Mouse (Mus musculus): ENCODE measurements around the gene Aldh1a2. TPM values are rescaled to one million over a fixed set of nuclear protein-coding genes. Genes with fewer than 3 reads are reported as not detected.
A peak's percentile ranks its signal among the peaks of the same experiment; 100 is the strongest.

The Aldh1a2 gene
- not detected in 2 replicates for total RNA-seq (2015; ENCODE audit: low replicate concordance)
- 0.26 TPM in 1 of 2 replicates, not detected in the other for total RNA-seq (2017; ENCODE audit: low replicate concordance)

DNA sequence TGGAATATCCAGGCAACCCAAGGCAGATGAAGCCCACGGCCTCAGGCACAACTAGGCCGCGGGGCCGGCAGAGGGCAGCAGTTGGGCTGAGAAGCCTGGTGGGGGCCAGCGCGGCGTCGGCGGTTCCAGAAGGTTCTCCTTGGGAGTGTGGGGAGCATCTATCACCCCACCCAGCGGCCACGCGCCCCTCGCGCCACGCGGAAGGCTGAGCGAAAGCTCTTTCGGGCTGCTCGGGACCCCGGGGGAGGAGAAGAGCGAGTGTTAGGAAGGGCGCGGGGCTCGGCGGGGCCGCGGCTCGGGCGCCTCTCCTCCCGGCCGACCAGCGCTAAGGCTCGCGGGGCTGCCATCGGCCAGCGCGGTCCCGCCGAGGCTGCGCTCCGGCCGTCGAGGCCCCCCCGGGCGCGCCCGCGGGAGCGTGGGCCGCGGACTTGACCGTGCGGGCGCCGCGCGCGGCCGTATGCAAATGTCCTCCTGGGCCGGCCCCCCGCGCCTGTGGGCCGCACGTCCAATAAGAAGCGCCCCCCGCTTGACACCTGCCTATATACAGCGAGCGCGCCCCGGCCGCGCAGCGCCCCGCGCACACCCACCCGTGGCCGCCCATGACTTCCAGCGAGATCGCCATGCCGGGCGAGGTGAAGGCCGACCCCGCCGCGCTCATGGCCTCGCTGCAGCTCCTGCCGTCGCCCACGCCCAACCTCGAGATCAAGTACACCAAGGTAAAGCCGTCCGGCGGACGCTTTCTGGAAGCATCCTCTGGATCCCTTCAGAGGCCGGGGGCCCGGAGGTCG lies at the start of gene Aldh1a2:
Aldh1a2 (plus strand) TSS at position 542 of the 788 bp plus-strand sequence.
- ATAC-seq (replicated peaks; ENCODE audit: low FRiP score, poor library complexity, severe bottlenecking) = 0 out of 2 replicates have a peak, but pooled peaks have one; percentile 19

DNA sequence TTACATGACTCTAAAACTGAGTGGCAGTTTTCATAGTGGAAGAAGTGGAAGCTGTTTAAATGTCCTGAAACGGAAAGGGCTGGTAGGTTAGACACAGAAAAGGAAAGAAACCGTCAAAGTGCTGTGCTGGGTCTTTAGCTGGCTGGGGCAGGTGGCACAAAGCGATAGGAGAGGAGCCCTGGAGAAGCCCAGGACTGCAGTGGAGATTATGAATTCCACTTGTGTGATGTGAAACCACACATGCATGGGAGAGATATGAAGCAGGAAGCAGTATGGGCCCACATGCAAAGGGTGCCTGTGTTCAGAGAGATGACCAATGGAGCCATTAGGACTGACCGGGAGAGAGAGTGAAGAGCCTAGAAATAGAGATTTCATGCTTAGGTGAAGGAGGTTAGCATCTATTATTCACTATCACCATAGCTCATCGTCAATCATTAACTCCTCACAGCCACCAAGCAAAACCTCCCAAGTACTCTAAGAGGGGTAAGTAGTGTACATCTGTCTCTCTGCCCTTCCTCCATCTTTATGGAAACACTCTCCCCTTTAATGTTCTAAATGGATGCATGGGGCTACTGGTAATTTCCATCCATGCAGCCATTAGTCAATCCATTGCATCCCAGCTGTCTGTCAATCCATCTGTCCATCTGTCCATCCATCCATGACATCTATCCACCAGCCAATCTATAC lies 49.4 kb upstream of the Aldh1a2 start:
- ATAC-seq (replicated peaks; ENCODE audit: low FRiP score, poor library complexity, severe bottlenecking) = peak; percentile 85

DNA sequence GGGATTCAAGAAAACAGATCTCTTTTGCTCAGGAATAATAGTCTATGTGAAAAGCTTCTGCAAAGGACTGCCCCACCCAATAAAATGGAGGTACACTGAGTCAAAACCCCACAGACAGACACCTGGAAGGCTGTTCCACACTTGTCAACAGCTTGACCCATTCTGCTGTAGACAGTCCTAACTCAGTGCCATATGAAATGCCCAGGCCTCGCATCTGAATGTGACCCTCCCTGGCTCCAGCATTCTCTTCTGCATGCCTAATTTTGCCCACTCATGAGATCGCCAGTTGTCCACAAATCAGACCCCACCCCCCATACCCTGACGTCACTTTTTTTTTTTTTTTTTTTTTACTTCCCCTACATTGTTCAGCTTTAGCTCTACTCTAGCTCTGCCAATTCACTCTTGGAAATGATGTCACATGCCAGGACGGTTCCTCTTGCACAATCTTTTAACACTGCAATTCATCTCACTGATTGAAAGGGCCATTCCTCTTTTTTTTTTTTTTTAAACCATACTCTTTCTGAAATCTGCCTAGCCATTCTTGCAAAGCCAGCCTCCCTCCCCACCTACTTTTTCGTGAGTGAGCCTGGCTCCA lies 48.6 kb upstream of the Aldh1a2 start:
- ATAC-seq (replicated peaks; ENCODE audit: low FRiP score, poor library complexity, severe bottlenecking) = 0 out of 2 replicates have a peak, but pooled peaks have one; percentile 2

DNA sequence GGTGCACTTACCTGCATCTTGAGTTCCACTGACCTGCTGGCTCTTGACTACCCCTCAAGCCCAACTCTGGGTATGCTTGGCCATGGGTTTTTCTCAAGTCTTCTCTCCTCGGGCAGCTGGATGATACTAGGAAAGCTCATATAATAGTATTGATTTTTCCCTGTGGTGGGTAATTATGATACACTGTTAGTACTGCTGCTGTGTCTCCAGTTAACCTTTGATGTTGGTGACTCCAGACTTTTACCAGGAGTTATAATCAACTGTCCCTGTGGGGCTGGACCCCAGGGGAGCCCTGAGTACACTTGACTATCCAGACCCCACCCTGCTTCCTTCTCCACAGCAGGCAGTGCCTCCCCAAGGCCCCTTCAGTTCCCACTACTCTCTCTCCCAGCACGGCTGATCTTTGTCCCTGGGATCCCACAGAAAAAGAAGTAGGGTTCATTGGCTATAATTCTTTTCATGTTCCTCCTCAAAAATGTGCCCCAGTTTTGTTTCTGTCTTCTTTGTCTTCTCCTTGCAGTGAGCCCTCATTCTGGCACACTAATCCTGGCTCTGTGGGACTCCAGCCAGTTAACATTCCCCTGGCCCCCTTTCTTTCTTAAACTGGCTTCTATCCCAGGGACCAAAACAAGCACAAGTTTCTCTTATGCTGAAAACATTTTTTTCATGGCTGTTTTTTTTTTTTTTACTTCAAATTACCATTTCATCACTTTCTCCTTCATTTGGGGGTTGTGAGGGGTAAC lies 47.9 kb upstream of the Aldh1a2 start:
- no peak for ATAC-seq (replicated peaks; ENCODE audit: low FRiP score, poor library complexity, severe bottlenecking)

DNA sequence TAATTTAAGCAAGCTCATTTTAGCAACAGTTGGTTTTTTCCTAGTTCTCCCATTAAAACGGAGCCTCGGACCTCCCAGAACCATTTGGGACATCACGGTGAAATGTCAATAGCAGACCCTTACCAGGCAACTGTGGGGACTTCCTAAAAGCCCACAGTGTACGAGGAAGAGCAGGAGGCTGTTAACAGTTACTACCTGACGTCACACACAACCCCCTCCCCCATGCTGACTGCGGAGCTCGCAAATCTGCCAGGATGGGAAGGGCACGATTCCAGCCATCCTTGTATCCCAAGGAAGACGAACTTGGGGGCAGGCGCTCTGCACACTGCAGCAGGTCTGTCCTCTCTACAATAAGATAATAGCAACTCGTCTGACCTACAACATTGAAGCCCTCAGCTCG lies 47.1 kb upstream of the Aldh1a2 start, which contains the start of gene Aqp9:
Aqp9 (minus strand) TSS at position 172 of the 400 bp plus-strand sequence.
- ATAC-seq (replicated peaks; ENCODE audit: low FRiP score, poor library complexity, severe bottlenecking) = no peak

DNA sequence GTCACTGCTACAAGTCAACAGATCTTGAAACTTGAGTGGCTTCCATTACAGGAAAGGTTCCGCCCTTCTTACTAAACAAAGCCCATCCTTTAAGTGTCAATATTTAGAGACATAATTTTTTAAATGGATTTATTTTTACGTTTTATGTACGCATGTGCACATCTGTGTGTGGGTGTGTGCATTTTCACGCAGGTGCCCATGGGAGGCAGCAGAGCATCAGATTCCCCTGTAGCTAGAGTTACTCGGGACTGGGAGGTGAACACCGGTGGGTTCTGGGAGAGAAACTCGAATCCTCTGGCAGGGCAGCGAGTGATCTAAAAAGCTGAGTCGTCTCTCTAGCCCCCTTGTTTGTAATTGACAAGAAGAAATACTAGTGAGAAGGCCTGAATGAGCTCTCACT lies 42.1 kb upstream of the Aldh1a2 start:
- no peak for ATAC-seq (replicated peaks; ENCODE audit: low FRiP score, poor library complexity, severe bottlenecking)

DNA sequence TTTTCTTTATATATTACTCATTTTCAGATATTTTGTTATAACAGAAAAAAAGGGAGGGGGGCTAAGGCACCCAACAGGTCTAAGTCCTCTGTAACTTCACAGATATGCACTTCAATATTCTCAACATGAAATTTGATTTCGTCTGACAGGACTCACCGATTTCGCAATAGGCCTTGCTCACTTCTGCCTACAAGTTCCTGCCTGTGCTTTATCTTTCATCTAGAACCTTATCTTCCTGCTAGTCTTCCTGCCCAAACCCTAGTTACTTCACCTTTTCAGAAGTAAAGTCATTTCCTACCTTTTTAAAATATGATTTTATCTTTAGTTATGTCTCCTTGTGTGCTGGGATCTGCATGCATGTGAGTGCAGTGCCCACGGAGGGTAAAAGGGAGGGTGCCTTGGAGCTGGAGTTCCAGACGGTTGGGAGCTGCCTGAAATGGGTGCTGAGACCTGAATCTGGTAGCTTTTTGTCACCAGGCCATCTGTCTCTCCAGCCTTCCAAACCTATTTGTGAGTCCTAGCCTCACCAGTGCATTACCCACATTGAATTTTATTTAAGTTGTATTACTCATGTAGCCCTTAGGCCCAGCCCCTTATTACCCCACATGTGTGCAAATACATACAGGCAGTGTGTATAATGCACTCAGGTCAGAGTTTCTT lies 41.1 kb upstream of the Aldh1a2 start:
- no peak for ATAC-seq (replicated peaks; ENCODE audit: low FRiP score, poor library complexity, severe bottlenecking)

DNA sequence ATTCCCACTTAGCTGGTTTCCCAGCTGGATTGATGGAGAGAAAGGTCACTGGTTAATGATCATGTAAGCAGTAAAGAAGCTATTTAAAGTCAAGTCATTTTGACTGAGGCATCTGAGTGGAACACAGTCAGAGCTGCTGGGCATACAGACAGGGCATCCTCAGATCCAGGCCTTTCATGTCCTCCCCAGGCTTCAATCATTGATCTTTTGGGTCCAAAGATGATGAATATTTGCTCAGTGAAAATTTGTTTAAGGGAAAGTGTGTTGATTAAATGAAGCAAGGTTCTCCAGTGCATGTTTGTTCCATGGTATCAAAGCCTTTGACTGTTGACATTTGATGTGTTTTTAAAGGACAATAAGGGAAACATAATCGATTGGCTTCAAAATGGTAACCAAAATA lies 39.9 kb upstream of the Aldh1a2 start:
- ATAC-seq (replicated peaks; ENCODE audit: low FRiP score, poor library complexity, severe bottlenecking) = no peak

DNA sequence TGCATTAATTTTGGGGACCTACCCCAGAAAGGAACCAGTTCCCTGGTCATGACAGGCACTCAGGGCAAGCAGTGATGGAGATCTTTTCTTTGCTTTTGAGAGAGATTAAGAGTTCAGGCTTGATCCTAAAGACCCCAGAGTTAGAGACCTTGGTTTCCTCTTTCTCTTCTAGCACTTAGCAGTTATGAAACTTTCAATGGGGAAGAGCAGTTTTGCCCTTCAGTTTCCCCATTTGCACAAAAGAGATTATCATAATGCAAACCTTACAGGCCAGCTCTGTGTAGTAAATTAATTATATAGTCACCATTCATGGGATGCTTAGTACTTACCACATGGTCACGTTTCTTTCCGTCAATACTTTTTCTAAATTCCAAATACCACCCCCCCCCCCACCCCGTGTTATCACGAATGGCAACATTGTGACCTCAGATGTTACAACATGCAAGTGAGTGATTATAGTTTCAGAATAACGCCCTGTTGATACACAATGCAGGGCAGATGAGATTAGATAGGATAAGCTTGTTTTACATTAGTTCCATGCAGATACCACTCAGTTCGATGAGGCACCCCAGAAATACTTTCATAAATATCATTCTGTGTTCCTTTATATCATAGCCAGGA lies 36.2 kb upstream of the Aldh1a2 start:
- ATAC-seq (replicated peaks; ENCODE audit: low FRiP score, poor library complexity, severe bottlenecking) = 0 out of 2 replicates have a peak, but pooled peaks have one; percentile 10

DNA sequence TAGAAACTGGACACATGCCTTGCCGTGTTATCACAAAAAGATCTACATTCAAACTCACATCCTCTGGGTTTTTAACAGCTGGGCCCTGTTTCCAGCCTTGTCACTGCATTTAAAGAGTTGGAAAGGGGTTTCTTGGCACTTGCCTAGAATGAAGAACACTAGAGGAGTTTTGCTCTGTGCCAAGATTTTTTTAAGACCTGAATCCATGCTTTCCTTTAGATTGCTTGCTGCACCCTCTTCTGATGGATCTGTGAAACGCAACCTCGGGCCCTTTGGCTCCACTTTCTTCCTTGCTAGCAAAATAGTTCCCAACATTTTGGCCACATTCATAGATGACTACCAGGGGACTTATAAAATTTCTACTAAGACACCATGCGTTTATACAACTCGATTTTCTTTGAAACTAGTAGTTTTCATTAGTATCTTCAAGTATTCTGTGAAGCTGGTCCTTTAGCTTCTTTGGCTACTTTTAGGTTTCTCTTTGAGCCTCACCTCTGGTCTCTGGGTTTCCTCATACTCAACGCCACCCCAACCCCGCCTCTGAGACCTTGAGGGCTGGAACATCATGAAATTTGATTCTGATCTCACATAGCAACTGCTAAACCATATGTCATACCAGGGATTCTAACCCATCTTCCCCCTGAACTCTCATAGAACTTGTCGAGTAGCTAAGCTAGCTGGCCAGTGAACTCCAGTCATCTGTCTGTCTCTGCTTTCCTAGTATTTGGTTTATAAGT lies 35.5 kb upstream of the Aldh1a2 start:
- peak; percentile 55 for ATAC-seq (replicated peaks; ENCODE audit: low FRiP score, poor library complexity, severe bottlenecking)

DNA sequence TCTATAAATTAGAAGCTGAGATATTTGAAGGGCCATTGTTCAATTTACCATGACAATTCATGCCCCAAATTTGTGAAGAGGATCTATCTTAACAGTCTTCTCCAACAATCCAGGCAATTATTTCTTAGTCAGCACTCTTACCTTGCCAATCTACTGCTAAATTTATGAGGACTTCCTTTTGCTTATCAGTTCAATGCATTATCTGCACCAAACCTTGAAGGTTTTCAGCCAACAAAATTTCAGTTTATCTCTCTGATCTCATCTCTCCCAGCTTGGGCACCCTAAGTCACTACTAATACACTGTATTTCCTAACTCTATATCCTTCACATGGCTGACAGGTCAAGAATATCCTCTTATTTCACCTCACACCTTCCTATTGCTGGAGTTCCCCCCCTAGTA lies 30.3 kb upstream of the Aldh1a2 start:
- ATAC-seq (replicated peaks; ENCODE audit: low FRiP score, poor library complexity, severe bottlenecking) = no peak

DNA sequence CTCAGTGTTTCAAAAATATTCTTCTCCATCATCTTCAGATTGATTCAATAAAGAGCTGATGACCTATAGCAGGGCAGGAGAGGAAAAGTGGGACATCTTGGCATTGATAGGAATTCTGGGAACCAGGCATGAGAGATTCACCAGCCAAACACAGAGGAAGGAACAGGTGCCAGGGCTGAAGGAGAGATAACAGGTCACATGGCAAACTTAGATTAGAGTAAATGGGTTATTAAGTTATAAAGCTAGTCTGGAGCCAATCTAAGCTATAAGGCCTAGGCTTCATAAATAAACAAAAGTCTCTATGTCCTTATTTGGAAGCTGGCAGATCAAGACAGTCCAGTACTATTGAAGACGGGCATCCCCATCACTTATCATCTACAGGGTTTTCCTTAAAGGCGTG lies 29.8 kb upstream of the Aldh1a2 start:
- peak; percentile 71 for ATAC-seq (replicated peaks; ENCODE audit: low FRiP score, poor library complexity, severe bottlenecking)

DNA sequence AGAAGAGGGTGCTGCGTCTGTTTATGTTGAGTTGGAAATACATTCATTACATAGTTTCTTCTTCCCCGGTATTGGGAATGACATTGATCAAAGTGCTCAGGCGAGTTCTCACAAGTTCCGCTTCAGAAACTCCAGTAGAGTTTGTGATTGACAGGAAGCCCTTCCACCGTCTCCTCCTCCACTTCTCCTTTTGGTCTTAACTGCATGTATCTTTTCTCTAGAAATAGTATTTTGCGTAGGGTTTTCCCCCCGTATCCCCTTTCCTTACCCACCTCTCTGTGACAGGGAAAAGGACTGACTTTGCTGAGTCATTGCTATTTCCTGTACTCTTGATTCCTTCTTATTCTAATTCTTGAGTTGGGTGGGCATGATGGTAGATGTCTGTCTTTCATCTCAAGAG lies 28.2 kb upstream of the Aldh1a2 start:
- ATAC-seq (replicated peaks; ENCODE audit: low FRiP score, poor library complexity, severe bottlenecking) = no peak

DNA sequence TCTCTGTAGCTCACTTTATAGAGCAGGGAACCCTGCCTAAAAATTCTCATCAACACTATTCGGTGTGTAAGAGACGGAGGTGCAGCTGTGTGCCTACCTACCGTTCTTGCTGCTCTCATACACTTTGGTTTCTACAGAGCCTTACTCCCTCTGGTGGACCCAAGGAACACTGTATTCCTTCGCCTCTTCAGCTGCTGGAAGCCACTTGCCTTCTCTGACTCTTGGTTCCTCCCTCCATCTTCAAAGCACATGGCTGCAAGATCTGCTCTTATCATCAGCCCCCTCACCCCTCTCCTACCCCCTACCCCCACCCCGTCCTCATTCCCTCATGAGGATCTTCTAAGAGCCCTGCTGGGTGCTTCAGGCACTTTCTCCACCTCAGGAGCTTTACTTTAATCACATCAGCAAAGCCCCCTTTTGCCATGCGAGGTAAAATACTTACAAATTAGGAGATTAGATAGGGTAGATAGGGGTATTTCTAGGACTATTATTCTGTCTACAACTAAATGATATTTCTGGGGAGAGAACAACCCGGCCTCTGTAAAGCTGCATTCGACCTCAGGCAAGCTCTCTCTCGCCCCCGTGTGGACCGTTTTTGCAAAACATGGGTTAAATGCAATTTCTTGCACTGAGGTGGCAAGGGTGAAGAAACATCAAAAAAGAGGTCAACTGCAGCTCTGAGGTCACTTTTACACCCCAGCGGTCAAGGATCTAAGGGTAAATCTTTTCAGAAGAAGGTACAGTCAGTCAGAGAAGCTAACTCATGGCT lies 26.8 kb upstream of the Aldh1a2 start:
- ATAC-seq (replicated peaks; ENCODE audit: low FRiP score, poor library complexity, severe bottlenecking) = peak; percentile 97

DNA sequence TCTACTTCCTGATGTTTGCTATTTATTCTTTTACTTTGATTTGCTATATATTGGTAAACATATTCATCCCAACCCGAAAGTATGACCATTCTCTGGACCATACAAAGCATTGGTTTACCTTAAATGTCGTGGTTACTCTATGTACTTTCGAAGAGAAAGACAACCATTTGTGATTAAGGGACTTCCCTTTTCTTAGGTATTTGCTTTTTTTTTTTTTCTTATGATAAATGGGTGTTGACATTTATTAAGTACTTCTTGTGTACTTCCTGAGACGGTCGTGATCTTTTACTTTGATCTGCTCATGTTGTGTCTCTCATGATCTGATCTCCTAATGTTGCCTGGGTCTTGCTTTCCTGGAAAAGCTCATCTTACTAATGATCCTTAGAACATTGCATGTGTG lies 16.8 kb upstream of the Aldh1a2 start:
- ATAC-seq (replicated peaks; ENCODE audit: low FRiP score, poor library complexity, severe bottlenecking) = no peak

DNA sequence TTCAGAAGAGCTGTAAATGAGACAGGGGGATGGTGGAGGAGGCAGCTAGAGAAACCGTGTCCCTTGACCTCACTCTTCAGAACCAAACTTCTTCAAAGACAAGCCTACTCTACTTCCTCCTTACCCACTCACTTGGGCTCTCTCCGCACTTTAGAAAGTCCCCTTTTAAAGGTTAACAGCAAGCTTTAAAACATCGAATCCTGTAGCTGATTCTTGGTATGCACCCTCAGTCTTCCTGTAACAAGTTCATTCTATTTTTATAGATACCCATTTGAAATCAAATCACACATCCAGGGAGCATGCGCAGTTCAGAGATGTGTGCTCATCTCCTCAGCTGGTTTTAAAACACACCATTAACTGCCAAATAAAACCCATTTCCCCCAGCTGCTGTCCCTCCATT lies 13.3 kb upstream of the Aldh1a2 start:
- no peak for ATAC-seq (replicated peaks; ENCODE audit: low FRiP score, poor library complexity, severe bottlenecking)

DNA sequence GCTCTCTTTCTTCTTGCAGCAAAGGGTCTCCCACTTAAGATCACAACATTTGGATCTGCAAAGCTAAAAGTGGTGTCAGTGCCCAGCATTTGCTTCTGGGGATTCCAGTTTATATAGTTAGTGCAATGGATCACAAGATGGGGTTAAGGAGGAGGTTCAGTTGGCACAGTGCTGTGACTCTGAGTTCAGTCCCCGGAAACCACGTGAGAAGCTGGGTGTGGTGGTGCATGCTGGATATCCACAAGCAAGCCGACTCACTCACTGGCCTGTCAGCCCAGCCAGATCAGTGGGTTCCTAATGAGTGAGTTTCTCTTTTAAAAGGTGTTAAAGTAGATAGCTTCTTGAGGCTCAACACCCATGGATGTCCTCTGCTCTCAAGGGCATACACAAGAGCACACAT lies 6.3 kb upstream of the Aldh1a2 start:
- ATAC-seq (replicated peaks; ENCODE audit: low FRiP score, poor library complexity, severe bottlenecking) = no peak

DNA sequence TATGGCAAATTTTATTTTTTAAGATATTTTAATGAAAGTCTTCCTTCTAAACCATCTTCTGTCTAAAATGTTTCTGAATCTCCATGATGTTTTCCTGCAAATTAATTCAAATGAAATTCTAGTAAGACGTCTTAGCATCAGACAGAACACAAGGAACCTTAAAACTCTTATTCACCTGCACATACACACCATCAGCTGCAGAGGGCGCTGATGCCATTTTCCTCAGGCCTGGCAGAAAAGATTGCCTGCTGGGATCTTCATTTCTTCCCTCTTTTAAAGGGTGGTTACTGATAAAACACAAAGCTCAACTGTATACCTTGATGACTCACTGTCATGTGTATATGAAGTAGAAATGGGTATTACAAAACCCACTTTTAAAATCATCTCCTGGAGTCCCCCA lies 4.7 kb upstream of the Aldh1a2 start:
- ATAC-seq (replicated peaks; ENCODE audit: low FRiP score, poor library complexity, severe bottlenecking) = no peak

Data from erythroid progenitor cell, adult 5-6 weeks (primary cell).